Mouse (Mus musculus) lung, postnatal 0 days (tissue): Measurements from ENCODE around the gene Pim3.

ENCODE experiments used
- CTCF ChIP-seq: IDR thresholded peaks from 2 replicates; pipeline ENCODE4 v1.5.1; 2016; ENCODE audit warnings: antibody characterized with exemption, mild to moderate bottlenecking
- EP300 ChIP-seq: IDR thresholded peaks from 2 replicates; pipeline ENCODE4 v1.6.1; 2016; ENCODE audit warnings: antibody characterized with exemption, mild to moderate bottlenecking, control low read depth

GRCm38 (mm10) chr15:88874477-88874876, 12.5 kb downstream of the Pim3 start:
- no peak for TF ChIP-seq EP300
- TF ChIP-seq CTCF = no peak
